Mouse (Mus musculus): Measurements from ENCODE around the gene Cdh4.

GRCm38 (mm10) chr2:179459606-179460005, 17.4 kb downstream of the Cdh4 start:
- TF ChIP-seq EP300 (IDR thresholded peaks at IDR 0.05; ENCODE audit: low read depth): no peak
- no peak for TF ChIP-seq CTCF (IDR thresholded peaks at IDR 0.05; ENCODE audit: low read depth)
